Mouse (Mus musculus) cerebellum, postnatal 14 days (tissue): Measurements from ENCODE around the gene Rpl15.

Source experiments
- DNase-seq, 2 experiments: peaks; one replicate each; pipeline ENCODE4 v3.0.0; 2021; ENCODE audit warnings: mixed read lengths in 2 of 2

Rpl15 gene

GRCm38 (mm10) chr14:18270529-18271441 lies at the start of gene Rpl15, which contains the start of gene Nkiras1:
TSS of gene Rpl15 (minus strand) at chr14:18271391.
TSS of gene Nkiras1 (plus strand) at chr14:18271136.
- DNase-seq = peak; percentile 99

GRCm38 (mm10) chr14:18317457-18318411 lies 46.5 kb upstream of the Rpl15 start:
- no peak for DNase-seq

GRCm38 (mm10) chr14:18304165-18304564 lies 33.0 kb upstream of the Rpl15 start:
- DNase-seq = no peak

- DNase-seq = peak; percentile 49 to 57
These were observed 32.1 kb upstream of the Rpl15 start for GRCm38 (mm10) chr14:18303262-18303661.

- DNase-seq = no peak
These were observed 31.6 kb upstream of the Rpl15 start for GRCm38 (mm10) chr14:18302750-18303149.

- DNase-seq = no peak
These were observed 30.4 kb upstream of the Rpl15 start for GRCm38 (mm10) chr14:18301591-18301990.

GRCm38 (mm10) chr14:18300676-18301075 lies 29.5 kb upstream of the Rpl15 start:
- peak in 1 of 2 experiments; percentile 17 for DNase-seq

- DNase-seq = no peak
These were observed 27.7 kb upstream of the Rpl15 start for GRCm38 (mm10) chr14:18298874-18299273.

- no peak for DNase-seq
These were observed 26.2 kb upstream of the Rpl15 start for GRCm38 (mm10) chr14:18297441-18297840.

GRCm38 (mm10) chr14:18292578-18292977 lies 21.4 kb upstream of the Rpl15 start:
- no peak for DNase-seq

GRCm38 (mm10) chr14:18292111-18292510 lies 20.9 kb upstream of the Rpl15 start:
- DNase-seq = no peak

GRCm38 (mm10) chr14:18287391-18287790 lies 16.2 kb upstream of the Rpl15 start:
- DNase-seq = no peak

GRCm38 (mm10) chr14:18286441-18286840 lies 15.2 kb upstream of the Rpl15 start:
- DNase-seq = no peak

- DNase-seq = no peak
These were observed 14.3 kb upstream of the Rpl15 start for GRCm38 (mm10) chr14:18285476-18285875.

GRCm38 (mm10) chr14:18284581-18284980 lies 13.4 kb upstream of the Rpl15 start:
- peak in 1 of 2 experiments; percentile 35 for DNase-seq

- no peak for DNase-seq
These were observed 9.2 kb upstream of the Rpl15 start for GRCm38 (mm10) chr14:18280375-18280774.

- DNase-seq = no peak
These were observed 3.3 kb upstream of the Rpl15 start for GRCm38 (mm10) chr14:18274526-18274925.

- peak; percentile 9 to 19 for DNase-seq
These were observed 475 bp upstream of the Rpl15 start for GRCm38 (mm10) chr14:18271666-18272065.

- DNase-seq = peak in 1 of 2 experiments; percentile 11
These were observed 1.2 kb downstream of the Rpl15 start for GRCm38 (mm10) chr14:18269947-18270528.

GRCm38 (mm10) chr14:18263427-18263826 lies 7.8 kb downstream of the Rpl15 start:
- peak; percentile 65 to 71 for DNase-seq

- no peak for DNase-seq
These were observed 10.0 kb downstream of the Rpl15 start for GRCm38 (mm10) chr14:18261203-18261602.

GRCm38 (mm10) chr14:18242638-18243130 lies 28.5 kb downstream of the Rpl15 start:
- DNase-seq = no peak

GRCm38 (mm10) chr14:18241786-18242185 lies 29.4 kb downstream of the Rpl15 start:
- DNase-seq = no peak
